12 mouse cellular contexts compared by ENCODE assay signal in genomic region chr5:87642787-87643186, GRCm38 (mm10). TPM values are rescaled to one million over a fixed set of nuclear protein-coding genes. Genes with fewer than 3 reads are reported as not detected.
DNase-seq lines count a peak whose midpoint lies in the region; ATAC-seq lines count a peak whose summit lies in the region.
"Had no signal": no experiment of that assay in that cellular context is flagged by ENCODE, and none has a peak within 500 bp of the region (broad histone marks: within the 10 kb centered on the region; RNA-seq: fewer than 3 reads in every experiment).

No protein-coding gene starts in this region.

- no peaks in the 10 kb centered on the region for H3K4me1 ChIP-seq in embryonic facial prominence, embryonic 14.5 days (ENCODE audit: control insufficient read depth, insufficient read depth, low read length)
- H3K4me1 ChIP-seq: liver, embryonic 13.5 days had no signal

- no peak overlapping the region for H3K9ac ChIP-seq in embryonic facial prominence, embryonic 14.5 days (ENCODE audit: low read depth, low read length)
- H3K9ac ChIP-seq: liver, embryonic 13.5 days had no signal

- H3K27me3 ChIP-seq in embryonic facial prominence, embryonic 14.5 days (replicated peaks; ENCODE audit: control insufficient read depth, insufficient read depth, low read length) = no peaks in the 10 kb centered on the region
- H3K27me3 ChIP-seq: liver, embryonic 13.5 days had no signal

- no peak overlapping the region for H3K27ac ChIP-seq in embryonic facial prominence, embryonic 14.5 days (replicated peaks; ENCODE audit: low read depth, low read length)
- H3K27ac ChIP-seq: liver, embryonic 13.5 days had no signal

- intact Hi-C loops in heart, postnatal 25 days (cut with DNase I) = no loop called here

- H3K36me3 ChIP-seq in embryonic facial prominence, embryonic 14.5 days (ENCODE audit: control insufficient read depth, insufficient read depth, low read length) = no peaks in the 10 kb centered on the region
- H3K36me3 ChIP-seq: liver, embryonic 13.5 days had no signal

- peak; percentile 9 to 75 for DNase-seq in adrenal gland, adult (ENCODE audit: inconsistent age in 2 of 2, low spot score in 1 of 2)
- no peak for DNase-seq in adrenal gland, adult 18-20 months (ENCODE audit: low spot score in 2 of 2)
- DNase-seq in layer of hippocampus, postnatal 10 days (ENCODE audit: low spot score in 2 of 2) = peak; percentile 8 to 11
- no peak for DNase-seq in layer of hippocampus, postnatal 36 days
- DNase-seq in 3T3-L1 (ENCODE audit: low read depth, low spot score) = peak; percentile 29
- peak; percentile 24 for DNase-seq in embryonic facial prominence, embryonic 14.5 days (ENCODE audit: low spot score)
- DNase-seq in spleen, postnatal 14 days (ENCODE audit: low spot score in 2 of 2) = no peak
- no peak for DNase-seq in heart, postnatal 25 days (ENCODE audit: low spot score)
- DNase-seq: liver, embryonic 13.5 days; thymus, postnatal 14 days had no signal

- no peak for ATAC-seq in embryonic facial prominence, embryonic 14.5 days (ENCODE audit: low read depth)

- no peak overlapping the region for H3K4me3 ChIP-seq in embryonic facial prominence, embryonic 14.5 days (ENCODE audit: low read depth, low read length)
- H3K4me3 ChIP-seq: liver, embryonic 13.5 days had no signal

- no peaks in the 10 kb centered on the region for H3K9me3 ChIP-seq in embryonic facial prominence, embryonic 14.5 days (ENCODE audit: control insufficient read depth, low read length)
- H3K9me3 ChIP-seq: liver, embryonic 13.5 days had no signal

- no peak overlapping the region for H3K4me2 ChIP-seq in embryonic facial prominence, embryonic 14.5 days (ENCODE audit: low read depth, low read length)
- H3K4me2 ChIP-seq: liver, embryonic 13.5 days had no signal

RNA-seq across cellular contexts. Expression of gene Csn1s1, which starts 23.2 kb away (rescaled TPM):
- total RNA-seq in adrenal gland, adult 18-20 months (2021) = not detected
- total RNA-seq in layer of hippocampus, postnatal 10 days (2021) = not detected
- not detected for total RNA-seq in layer of hippocampus, postnatal 36 days (2021)
- 0.25 TPM in 1 of 2 replicates, not detected in the other for polyA plus RNA-seq in embryonic facial prominence, embryonic 14.5 days (2014; fragmentation: Nextera tagmentation; extraction: Ambion mirVana)
- total RNA-seq in heart, postnatal 25 days (2021) = not detected
- polyA plus RNA-seq: gonadal fat pad, adult 2 months; liver, embryonic 13.5 days; neural tube, embryonic 14.5 days had no signal

RNA-seq across cellular contexts. Expression of gene Sult1e1, which starts 51.4 kb away (rescaled TPM):
- 1 to 10 TPM in 1 of 2 experiments, under 1 TPM in 1; 0.66 to 6.0 TPM for total RNA-seq in adrenal gland, adult 18-20 months (2021)
- not detected for total RNA-seq in layer of hippocampus, postnatal 10 days (2021)
- not detected for total RNA-seq in layer of hippocampus, postnatal 36 days (2021)
- polyA plus RNA-seq in embryonic facial prominence, embryonic 14.5 days (2014; fragmentation: Nextera tagmentation; extraction: Ambion mirVana) = 7.6 and 8.2 TPM in 2 replicates
- not detected for total RNA-seq in heart, postnatal 25 days (2021)
- polyA plus RNA-seq: liver, embryonic 13.5 days; neural tube, embryonic 14.5 days had no signal

RNA-seq across cellular contexts. Expression of gene Csn2, which starts 56.6 kb away (rescaled TPM):
- total RNA-seq in adrenal gland, adult 18-20 months (2021) = not detected
- not detected for total RNA-seq in layer of hippocampus, postnatal 10 days (2021)
- total RNA-seq in layer of hippocampus, postnatal 36 days (2021) = not detected
- polyA plus RNA-seq in embryonic facial prominence, embryonic 14.5 days (2014; fragmentation: Nextera tagmentation; extraction: Ambion mirVana) = not detected in 2 replicates
- total RNA-seq in heart, postnatal 25 days (2021) = not detected
- polyA plus RNA-seq: gonadal fat pad, adult 2 months; liver, embryonic 13.5 days; neural tube, embryonic 14.5 days had no signal

Comparison
In these comparisons a context has a peak if more than half of its experiments do, and no peak if none do; other contexts are left out.
1. DNase-seq: peak in adrenal gland, adult (2 of 2), layer of hippocampus, postnatal 10 days (2 of 2), 3T3-L1 (single experiment) and embryonic facial prominence, embryonic 14.5 days (single experiment); none in adrenal gland, adult 18-20 months (0 of 2), layer of hippocampus, postnatal 36 days (0 of 2), spleen, postnatal 14 days (0 of 2) and heart, postnatal 25 days (single experiment).